Mouse (Mus musculus): Measurements from ENCODE around the gene Slc16a1. TPM values are rescaled to one million over a fixed set of nuclear protein-coding genes. Genes with fewer than 3 reads are reported as not detected.
"Not testable (repeated sequence)": the region's sequence is repeated elsewhere in the genome, so short reads cannot be mapped to it uniquely, and the experiment has no call there.

The Slc16a1 gene
- polyA plus RNA-seq, 1 experiment from 2014 or later: 45.9 TPM

GRCm38 (mm10) chr3:104703941-104704340, 65.5 kb downstream of the Slc16a1 start:
- Histone ChIP-seq H3K4me3 (no peak overlapping the region), H3K4me1 (peaks cover 22% of the 10 kb centered on the region), H3K36me3 (replicated peaks) (no peaks in the 10 kb centered on the region), H3K27me3 (replicated peaks; ENCODE audit: low read depth, poor library complexity, severe bottlenecking) (0 out of 2 replicates have a peak, but pooled peaks cover 7% of the 10 kb centered on the region), H3K27ac (replicated peaks) (no peak overlapping the region), H3K9me3 (no peaks in the 10 kb centered on the region)
- DNase-seq (ENCODE audit: low spot score): no peak
- WGBS: 93% methylated on average over 4 of the region's 4 CpGs

DNA sequence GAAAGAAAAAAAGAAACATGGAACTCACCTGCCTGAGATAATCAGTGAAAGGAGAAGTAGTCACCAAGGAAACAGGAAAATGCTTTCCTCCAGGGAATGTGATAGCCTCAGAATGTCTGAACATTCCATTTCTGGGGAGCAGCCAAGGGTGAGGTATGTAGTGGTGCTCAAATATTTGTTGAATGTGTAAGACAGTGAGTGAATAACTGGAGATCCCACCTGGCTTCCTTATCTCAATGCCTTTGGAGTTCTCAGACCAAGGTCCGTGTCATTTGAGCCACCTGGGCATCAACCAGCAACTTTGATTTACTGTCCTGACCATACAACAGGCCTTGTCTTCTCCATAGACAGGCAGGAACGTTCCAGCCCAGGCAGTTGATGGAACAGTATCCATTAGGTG, 68.0 kb downstream of the Slc16a1 start:
- Histone ChIP-seq H3K36me3 (replicated peaks) (no peaks in the 10 kb centered on the region), H3K4me1 (peaks cover 19% of the 10 kb centered on the region), H3K27me3 (replicated peaks; ENCODE audit: low read depth, poor library complexity, severe bottlenecking) (no peaks in the 10 kb centered on the region), H3K9me3 (no peaks in the 10 kb centered on the region), H3K27ac (replicated peaks) (no peak overlapping the region), H3K4me3 (no peak overlapping the region)
- 80% methylated on average over 2 of the region's 2 CpGs for WGBS
- no peak for DNase-seq (ENCODE audit: low spot score)

DNA sequence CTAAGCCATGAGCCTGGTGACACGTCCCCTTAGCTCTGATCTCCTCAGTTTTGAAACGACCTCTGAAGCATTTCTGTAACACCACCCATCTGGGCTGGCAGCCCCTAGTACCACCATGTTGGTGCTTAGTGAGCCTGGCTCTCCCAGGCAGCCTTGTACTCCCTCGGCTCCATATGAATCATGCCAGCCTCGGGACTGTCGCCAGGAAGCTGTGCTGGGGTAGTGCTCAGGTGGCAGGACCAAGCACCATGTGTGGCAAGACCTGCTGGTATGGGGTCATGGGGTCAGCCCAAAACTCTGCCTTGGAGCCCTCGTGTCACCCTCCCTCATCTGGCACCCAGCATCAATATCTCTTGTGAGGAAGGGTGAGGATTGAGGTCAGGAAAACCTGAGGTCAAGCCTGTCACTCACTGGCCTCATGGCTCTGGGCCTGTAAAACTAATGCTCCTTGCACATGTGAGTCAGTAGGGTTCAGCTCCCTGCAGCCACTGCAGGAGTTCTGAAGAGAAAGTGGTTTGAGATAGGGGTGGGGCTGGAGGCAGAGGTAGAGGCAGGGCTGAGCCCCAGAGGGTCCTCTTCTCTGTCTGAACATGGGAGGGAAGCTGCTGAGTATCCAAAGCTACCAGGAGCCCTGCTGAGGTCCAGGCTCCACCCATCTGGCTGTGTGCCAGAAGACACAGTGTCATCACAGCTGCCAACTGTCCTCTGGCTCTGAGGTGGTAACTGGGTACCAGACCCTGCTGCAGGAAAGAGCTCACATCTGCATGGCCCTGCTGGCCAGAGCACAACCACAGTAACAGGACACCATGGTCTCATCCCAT, 68.7 kb downstream of the Slc16a1 start:
- 69% methylated on average over 6 of the region's 6 CpGs for WGBS
- H3K27me3 ChIP-seq (replicated peaks; ENCODE audit: low read depth, poor library complexity, severe bottlenecking); H3K27ac ChIP-seq (replicated peaks); H3K9me3 ChIP-seq; DNase-seq (ENCODE audit: low spot score); H3K36me3 ChIP-seq (replicated peaks); H3K4me3 ChIP-seq: not testable (repeated sequence)
- peaks cover 19% of the 10 kb centered on the region for H3K4me1 ChIP-seq

DNA sequence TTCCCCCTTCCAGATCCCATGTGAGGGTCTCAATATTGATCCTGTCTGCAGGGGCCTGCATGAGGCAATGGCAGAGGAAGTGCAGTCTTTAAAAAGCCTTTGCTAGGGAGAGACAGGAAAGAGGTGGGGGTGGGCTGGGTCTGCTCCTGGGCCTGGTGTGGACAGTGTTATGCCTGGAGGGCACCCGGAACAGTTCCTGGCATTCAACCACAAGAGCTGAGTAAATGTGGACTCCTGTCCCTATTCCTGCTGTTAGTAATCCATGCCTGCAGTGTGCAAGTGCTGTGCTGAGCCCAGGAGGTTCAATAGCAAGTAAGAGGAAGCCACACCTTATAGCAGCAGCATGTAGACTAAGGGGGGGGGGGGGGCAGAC, 69.3 kb downstream of the Slc16a1 start:
- H3K36me3 ChIP-seq (replicated peaks); H3K4me3 ChIP-seq; DNase-seq (ENCODE audit: low spot score); H3K27ac ChIP-seq (replicated peaks); H3K9me3 ChIP-seq; H3K27me3 ChIP-seq (replicated peaks; ENCODE audit: low read depth, poor library complexity, severe bottlenecking): not testable (repeated sequence)
- 61% methylated on average over 1 of the region's 1 CpGs for WGBS
- H3K4me1 ChIP-seq: peaks cover 19% of the 10 kb centered on the region

Other genes starting within 250 kb of the Slc16a1 start
- gene Lrig2, start 126.8 kb upstream of the Slc16a1 start, polyA plus RNA-seq (2016; fragmentation: Nextera tagmentation; extraction: Ambion mirVana): 19.1 and 19.6 TPM in 2 replicates
- 1.3 and 2.3 TPM in 2 replicates for gene Ppm1j, start 142.4 kb downstream of the Slc16a1 start, polyA plus RNA-seq (2016; fragmentation: Nextera tagmentation; extraction: Ambion mirVana)
- gene Fam19a3, start 143.2 kb downstream of the Slc16a1 start, polyA plus RNA-seq (2016; fragmentation: Nextera tagmentation; extraction: Ambion mirVana): 0.04 and 0.10 TPM in 2 replicates
- 120 and 121 TPM in 2 replicates for gene Rhoc, start 149.7 kb downstream of the Slc16a1 start, polyA plus RNA-seq (2016; fragmentation: Nextera tagmentation; extraction: Ambion mirVana)
- 38.0 and 46.4 TPM in 2 replicates for gene Mov10, start 179.9 kb downstream of the Slc16a1 start, polyA plus RNA-seq (2016; fragmentation: Nextera tagmentation; extraction: Ambion mirVana)
- gene St7l, start 225.3 kb downstream of the Slc16a1 start, polyA plus RNA-seq (2016; fragmentation: Nextera tagmentation; extraction: Ambion mirVana): 29.0 and 31.7 TPM in 2 replicates
- 191 and 198 TPM in 2 replicates for gene Capza1, start 225.8 kb downstream of the Slc16a1 start, polyA plus RNA-seq (2016; fragmentation: Nextera tagmentation; extraction: Ambion mirVana)

Data from embryonic facial prominence, embryonic 10.5 days (tissue).